Mouse (Mus musculus) spleen, adult 2 months (tissue): ENCODE measurements at regions not wholly inside any gene's neighbourhood (a gene's known extent, or its start where the extent isn't known, plus 50 kb on each side); places are given as distances from the start of the nearest gene placed in this dataset.

Source experiments
- CTCF ChIP-seq: fragments of 200-500 bp; IDR thresholded peaks from 2 replicates; pipeline ENCODE4 v1.5.1; 2011; ENCODE audit warnings: mild to moderate bottlenecking, inconsistent platforms; ENCODE audit not compliant: insufficient read depth, insufficient read length, insufficient replicate concordance; ENCODE audit errors: extremely low read depth
- POLR2A ChIP-seq: fragments of 200-500 bp; IDR thresholded peaks from 2 replicates; pipeline ENCODE4 v1.6.1; 2011; ENCODE audit warnings: low read depth, low read length, inconsistent platforms

DNA sequence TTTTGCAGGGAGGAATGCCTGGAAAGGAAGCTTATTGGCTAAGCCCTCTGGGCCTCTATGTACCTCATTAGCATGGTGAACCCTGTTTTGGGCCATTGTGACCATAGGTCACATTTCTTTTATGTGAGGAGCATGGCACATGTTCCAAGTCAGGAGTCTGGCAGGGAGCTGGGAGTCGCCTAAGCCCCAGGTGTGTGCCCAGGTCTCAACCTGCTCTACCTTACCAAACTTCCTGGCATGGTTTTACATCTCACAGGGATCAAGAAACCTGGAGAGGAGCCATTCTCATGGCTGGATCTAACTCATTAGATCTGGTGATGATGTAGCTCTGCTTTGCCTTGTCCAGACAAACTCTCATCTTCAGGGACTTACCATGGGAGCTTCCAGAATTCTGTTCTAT, 161.0 kb upstream of the Eif4g2 start:
- TF ChIP-seq CTCF (no peak), POLR2A (no peak)
